Mouse (Mus musculus) limb, embryonic 11.5 days (tissue): Measurements from ENCODE around the gene 2410002F23Rik. TPM values are rescaled to one million over a fixed set of nuclear protein-coding genes. Genes with fewer than 3 reads are reported as not detected.
A peak's percentile ranks its signal among the peaks of the same experiment; 100 is the strongest.
"Not testable (repeated sequence)": the region's sequence is repeated elsewhere in the genome, so short reads cannot be mapped to it uniquely, and the experiment has no call there.

Experiments
- ATAC-seq: fragments of 200-750 bp; cut with Nextera tagmentation; 2 replicates; pipeline ENCODE4 v1.8.0; 2017; ENCODE audit warnings: low read depth; ENCODE audit not compliant: insufficient number of reproducible peaks, low FRiP score, low TSS enrichment
- DNase-seq: peaks from one replicate; pipeline ENCODE4 v3.0.0-alpha.2; 2015; ENCODE audit warnings: low spot score
- H3K27ac ChIP-seq: fragments of 300-500 bp; sonication (generic); replicated peaks from 2 replicates; pipeline ENCODE4 v1.5.1; 2014; ENCODE audit warnings: low read depth, mild to moderate bottlenecking, low read length
- H3K27me3 ChIP-seq: fragments of 300-500 bp; sonication (generic); 2 replicates; pipeline ENCODE4 v1.6.1; 2014; ENCODE audit warnings: mild to moderate bottlenecking, low read length, mixed read lengths; ENCODE audit not compliant: control insufficient read depth, insufficient read depth
- H3K36me3 ChIP-seq: fragments of 300-500 bp; sonication (generic); 2 replicates; pipeline ENCODE4 v1.6.1; 2014; ENCODE audit warnings: mild to moderate bottlenecking, low read length, moderate library complexity, mixed read lengths; ENCODE audit not compliant: control insufficient read depth, insufficient read depth
- H3K4me1 ChIP-seq: fragments of 300-500 bp; sonication (generic); 2 replicates; pipeline ENCODE4 v1.6.1; 2014; ENCODE audit warnings: low read length, mixed read lengths; ENCODE audit not compliant: control insufficient read depth, insufficient read depth
- H3K4me2 ChIP-seq: fragments of 300-500 bp; sonication (generic); 2 replicates; pipeline ENCODE4 v1.6.1; 2014; ENCODE audit warnings: low read depth, mild to moderate bottlenecking, moderate library complexity; ENCODE audit not compliant: severe bottlenecking
- H3K4me3 ChIP-seq: fragments of 300-500 bp; sonication (generic); 2 replicates; pipeline ENCODE4 v1.5.1; 2014; ENCODE audit warnings: low read depth, low read length
- H3K9ac ChIP-seq: fragments of 300-500 bp; sonication (generic); 2 replicates; pipeline ENCODE4 v1.6.1; 2014; ENCODE audit warnings: mild to moderate bottlenecking, low read length
- H3K9me3 ChIP-seq: fragments of 300-500 bp; sonication (generic); 2 replicates; pipeline ENCODE4 v1.6.1; 2016; ENCODE audit warnings: low read length; ENCODE audit not compliant: control insufficient read depth
- WGBS: fragments of 180-500 bp; shearing (Covaris S2); extraction: QIAGEN DNeasy Blood & Tissue Kit; methylation state at CpG from one replicate; pipeline ENCODE4 v1.1.7; 2014; 5-methylcytosine and 5-hydroxymethylcytosine counted together
- polyA plus RNA-seq: library from polyadenylated mRNA; unstranded; fragments of >200 nt; fragmentation: Nextera tagmentation; extraction: Ambion mirVana; gene quantifications from 2 replicates; pipeline ENCODE4 v1.2.1, GENCODE M21; 2014

Gene 2410002F23Rik
- 135 and 146 TPM in 2 replicates for polyA plus RNA-seq

DNA sequence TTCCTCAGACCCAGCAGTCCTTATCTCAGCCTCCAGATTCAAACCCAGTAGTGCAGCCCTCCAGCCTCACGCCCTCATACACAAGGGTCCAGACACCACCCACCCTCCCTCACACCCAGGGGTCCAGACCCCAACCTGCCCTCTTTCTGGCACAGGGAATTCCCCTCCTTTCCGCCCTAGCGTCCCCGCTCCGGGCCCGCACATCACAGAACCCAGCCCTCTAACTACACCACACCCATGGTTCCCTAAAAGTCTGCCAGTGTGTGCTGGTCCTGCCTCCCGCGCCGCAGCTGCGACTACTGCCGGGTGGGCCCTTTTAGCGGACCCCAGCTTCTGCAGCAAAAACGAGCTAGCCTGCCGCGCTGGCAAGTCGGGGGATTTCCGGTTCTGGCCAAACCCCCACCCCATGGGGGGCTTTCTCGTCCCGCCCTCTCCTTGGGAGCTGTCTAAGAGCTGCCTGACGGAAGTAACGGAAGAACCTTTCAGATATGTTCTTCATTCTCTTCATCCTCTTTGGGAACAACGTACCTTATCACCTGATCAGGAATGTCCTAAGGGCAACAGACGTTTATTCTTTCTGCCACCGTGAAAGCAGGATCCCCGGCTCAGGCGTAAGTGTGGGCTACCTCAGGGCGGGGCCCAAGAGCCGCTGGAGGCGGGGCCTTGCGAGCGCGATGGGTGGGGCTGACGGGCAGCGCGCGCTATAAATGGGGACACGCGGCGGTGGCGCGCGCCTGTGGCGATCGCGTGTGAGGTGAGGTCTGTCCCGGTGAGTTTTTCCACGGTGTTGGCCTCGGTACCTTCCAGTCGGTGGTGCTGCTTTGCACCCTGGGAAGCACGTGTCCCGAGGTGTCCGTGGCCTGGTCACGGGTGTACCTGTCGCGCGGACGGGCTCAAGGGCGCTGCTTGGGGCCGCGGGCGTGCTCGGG lies at the start of gene 2410002F23Rik, which contains the start of gene 1700028J19Rik:
Gene 2410002F23Rik (plus strand): TSS at position 668 of the 929 bp plus-strand sequence.
Gene 1700028J19Rik (minus strand): TSS at position 641 of the 929 bp plus-strand sequence.
- Histone ChIP-seq H3K4me2 (peak within 1 kb of the TSS; percentile 71), H3K27ac (peak within 1 kb of the TSS; percentile 89), H3K4me1 (peaks cover 5% of the 10 kb centered on the region; the same call in 1 of the 2 replicates), H3K36me3 (peaks cover 14% of the 10 kb centered on the region; the same call in 1 of the 2 replicates), H3K4me3 (peak within 1 kb of the TSS; percentile 88), H3K9me3 (no peaks in the 10 kb centered on the region), H3K9ac (peak within 1 kb of the TSS; percentile 96), H3K27me3 (no peaks in the 10 kb centered on the region)
- DNase-seq (peak; percentile 94), ATAC-seq (peak; percentile 86)
- under 1% methylated on average over 62 of the region's 62 CpGs for whole genome bisulfite sequencing

DNA sequence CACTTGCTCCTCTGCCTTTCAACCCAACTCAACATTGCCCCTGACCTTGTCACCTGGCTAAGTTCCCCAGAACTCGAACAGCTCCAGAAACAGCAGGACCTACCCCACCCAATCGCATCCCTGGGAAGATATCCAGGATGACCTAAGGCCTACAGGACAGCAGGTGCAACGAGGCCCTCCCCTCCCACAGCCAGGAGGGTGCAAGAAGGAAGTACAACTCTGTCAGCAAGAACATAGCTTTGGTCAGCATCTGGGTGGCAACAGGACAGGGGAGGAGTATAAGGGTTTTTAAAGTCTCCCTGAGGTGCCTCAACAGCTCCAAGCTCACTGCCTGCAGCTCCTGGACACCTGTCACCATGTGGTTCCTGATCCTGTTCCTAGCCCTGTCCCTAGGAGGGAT lies 48.6 kb upstream of the 2410002F23Rik start, which contains the start of gene Klk1b3:
Gene Klk1b3 (plus strand): TSS at position 301 of the 400 bp plus-strand sequence.
- Histone ChIP-seq H3K9ac (no peak within 1 kb of the TSS), H3K4me2 (no peak within 1 kb of the TSS), H3K9me3 (no peaks in the 10 kb centered on the region), H3K4me3 (no peak within 1 kb of the TSS), H3K36me3 (no peaks in the 10 kb centered on the region), H3K27ac (no peak within 1 kb of the TSS), H3K4me1 (no peaks in the 10 kb centered on the region), H3K27me3 (no peaks in the 10 kb centered on the region)
- WGBS, result 59% methylated on average over 3 of the region's 3 CpGs
- no peak for DNase-seq
- ATAC-seq, result no peak

DNA sequence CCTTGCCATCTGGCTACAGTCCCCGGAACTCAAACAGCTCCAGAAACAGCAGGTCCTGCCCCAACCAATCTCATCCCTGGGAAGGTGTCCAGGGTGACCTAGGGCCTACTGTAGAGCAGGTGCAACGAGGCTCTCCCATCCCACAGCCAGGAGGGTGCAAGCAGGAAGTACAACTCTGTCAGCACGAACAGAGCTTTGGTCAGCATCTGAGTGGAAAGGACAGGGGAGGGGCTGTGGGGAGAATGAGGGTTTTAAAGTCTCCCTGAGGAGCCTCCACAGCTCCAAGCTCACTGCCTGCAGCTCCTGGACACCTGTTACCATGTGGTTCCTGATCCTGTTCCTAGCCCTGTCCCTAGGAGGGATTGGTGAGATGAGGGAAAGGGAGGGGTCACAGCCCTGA lies 39.4 kb upstream of the 2410002F23Rik start, which contains the start of gene Klk1b4:
Gene Klk1b4 (plus strand): TSS at position 301 of the 400 bp plus-strand sequence.
- H3K9ac ChIP-seq, ATAC-seq, H3K4me3 ChIP-seq, H3K4me2 ChIP-seq, H3K9me3 ChIP-seq, H3K27me3 ChIP-seq, H3K4me1 ChIP-seq, DNase-seq, H3K27ac ChIP-seq, H3K36me3 ChIP-seq: not testable (repeated sequence)
- WGBS, result 51% methylated on average over 3 of the region's 3 CpGs

- Histone ChIP-seq H3K4me2 (no peak overlapping the region), H3K4me3 (no peak overlapping the region), H3K36me3 (no peaks in the 10 kb centered on the region), H3K27me3 (no peaks in the 10 kb centered on the region), H3K4me1 (no peaks in the 10 kb centered on the region), H3K9me3 (no peaks in the 10 kb centered on the region), H3K9ac (no peak overlapping the region), H3K27ac (no peak overlapping the region)
- no peak for ATAC-seq
- no peak for DNase-seq
- WGBS, result 76% methylated on average over 3 of the region's 3 CpGs
Measured at GRCm38 (mm10) chr7:44208307-44208706, 38.2 kb upstream of the 2410002F23Rik start.

- ATAC-seq, result no peak
- Histone ChIP-seq H3K27ac (no peak within 1 kb of the TSS), H3K4me2 (no peak within 1 kb of the TSS), H3K9me3 (no peaks in the 10 kb centered on the region), H3K9ac (no peak within 1 kb of the TSS), H3K27me3 (no peaks in the 10 kb centered on the region), H3K36me3 (no peaks in the 10 kb centered on the region), H3K4me1 (no peaks in the 10 kb centered on the region), H3K4me3 (no peak within 1 kb of the TSS)
- WGBS, result 76% methylated on average over 1 of the region's 1 CpGs
- no peak for DNase-seq
Measured at GRCm38 (mm10) chr7:44215645-44216044, 30.9 kb upstream of the 2410002F23Rik start, which contains the start of gene Klk1b5. TSS of gene Klk1b5 (plus strand) at chr7:44215945.

DNA sequence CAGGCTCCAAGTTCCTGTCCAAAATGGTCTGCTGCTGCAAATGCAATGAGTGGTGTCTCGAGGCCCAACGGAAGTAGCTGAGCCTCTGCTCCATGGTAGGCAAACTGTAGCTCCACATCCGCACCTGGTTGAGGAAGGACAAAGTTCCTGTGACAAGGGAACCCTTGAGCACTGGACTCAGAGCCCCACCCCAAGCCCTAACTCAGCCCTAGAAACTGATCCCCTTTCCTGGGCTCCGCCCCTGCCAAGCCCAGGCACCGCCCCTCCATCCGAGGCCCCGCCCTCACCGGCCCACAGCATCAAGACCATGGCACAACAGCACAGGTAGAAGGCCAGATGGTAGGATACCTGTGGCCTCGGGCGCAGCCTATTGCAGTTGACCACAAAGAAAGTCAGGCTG lies 24.9 kb upstream of the 2410002F23Rik start:
- H3K4me3 ChIP-seq, ATAC-seq, H3K27me3 ChIP-seq, H3K27ac ChIP-seq, H3K4me1 ChIP-seq, H3K9ac ChIP-seq, H3K36me3 ChIP-seq, DNase-seq, H3K9me3 ChIP-seq, H3K4me2 ChIP-seq: not testable (repeated sequence)
- 67% methylated on average over 8 of the region's 10 CpGs for WGBS

DNA sequence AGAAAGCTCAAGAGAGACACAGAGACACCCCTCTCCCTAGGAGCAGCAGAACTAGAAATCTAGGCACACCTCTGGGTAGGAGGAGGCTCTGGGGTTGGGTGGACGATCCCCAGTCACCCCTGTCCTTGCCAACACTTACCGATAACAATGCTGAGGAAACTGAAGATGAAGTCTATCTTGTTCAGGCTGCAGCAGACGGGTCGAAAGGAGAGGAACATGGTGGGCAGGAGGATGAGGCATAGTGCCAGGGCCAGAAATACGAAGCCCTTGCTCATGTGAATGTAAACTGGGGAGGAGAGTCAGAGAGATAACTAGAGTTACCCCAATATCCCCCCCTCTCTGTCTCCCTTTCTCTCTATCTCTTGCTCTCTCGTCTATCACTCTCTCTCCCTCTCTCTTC lies 24.2 kb upstream of the 2410002F23Rik start:
- H3K4me2 ChIP-seq, H3K4me3 ChIP-seq, H3K9ac ChIP-seq, DNase-seq, H3K9me3 ChIP-seq, H3K27ac ChIP-seq, ATAC-seq, H3K27me3 ChIP-seq, H3K36me3 ChIP-seq, H3K4me1 ChIP-seq: not testable (repeated sequence)
- 86% methylated on average over 5 of the region's 6 CpGs for WGBS

DNA sequence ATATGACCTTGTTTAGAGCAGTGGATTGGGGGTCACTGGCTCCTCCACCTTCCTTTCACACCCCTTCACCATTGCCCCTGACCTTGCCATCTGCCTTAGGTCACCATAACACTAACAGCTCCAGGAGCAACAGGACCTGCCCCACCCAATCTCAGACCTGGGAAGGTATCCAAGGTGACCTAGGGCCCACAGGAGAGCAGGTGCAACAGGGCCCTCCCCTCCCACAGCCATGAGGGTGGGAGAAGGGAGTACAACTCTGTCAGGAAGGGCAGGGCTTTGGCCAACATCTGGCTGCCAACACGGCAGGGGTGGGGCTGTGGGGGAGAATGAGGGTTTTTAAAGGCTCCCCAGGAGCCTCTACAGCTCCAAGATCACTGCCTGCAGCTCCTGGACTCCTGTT lies 21.4 kb upstream of the 2410002F23Rik start, which contains the start of gene Klk1:
Gene Klk1 (plus strand): TSS at position 285 of the 400 bp plus-strand sequence.
- DNase-seq, result no peak
- WGBS, result 42% methylated on average over 1 of the region's 1 CpGs
- Histone ChIP-seq H3K36me3 (no peaks in the 10 kb centered on the region), H3K9ac (no peak within 1 kb of the TSS), H3K4me3 (no peak within 1 kb of the TSS), H3K9me3 (no peaks in the 10 kb centered on the region), H3K27ac (no peak within 1 kb of the TSS), H3K27me3 (no peaks in the 10 kb centered on the region), H3K4me1 (no peaks in the 10 kb centered on the region), H3K4me2 (no peak within 1 kb of the TSS)
- no peak for ATAC-seq
